Mouse (Mus musculus): ENCODE results near the gene Ankrd23. TPM values are rescaled to one million over a fixed set of nuclear protein-coding genes. Genes with fewer than 3 reads are reported as not detected.

Gene Ankrd23
- polyA plus RNA-seq, 1 experiment from 2014 or later = 12.0 TPM

Small RNA genes lying within 50 kb of the gene (microRNA-seq; reads per million reads assigned to microRNA genes)
- not detected for gene Gm47280 (ENCODE audit: borderline number of aligned reads)

Other genes starting within 250 kb of the Ankrd23 start
- 34.9 and 35.4 TPM in 2 replicates for gene Arid5a, start 229.2 kb downstream of the Ankrd23 start, polyA plus RNA-seq (2015; fragmentation: Nextera tagmentation; extraction: Ambion mirVana)
- 26.0 and 29.4 TPM in 2 replicates for gene Kansl3, start 167.7 kb downstream of the Ankrd23 start, polyA plus RNA-seq (2015; fragmentation: Nextera tagmentation; extraction: Ambion mirVana)
- 0.49 and 0.61 TPM in 2 replicates for gene Fer1l5, start 164.6 kb downstream of the Ankrd23 start, polyA plus RNA-seq (2015; fragmentation: Nextera tagmentation; extraction: Ambion mirVana)
- 51.3 and 52.1 TPM in 2 replicates for gene Lman2l, start 91.6 kb downstream of the Ankrd23 start, polyA plus RNA-seq (2015; fragmentation: Nextera tagmentation; extraction: Ambion mirVana)
- 12.3 and 13.7 TPM in 2 replicates for gene Cnnm4, start 65.3 kb downstream of the Ankrd23 start, polyA plus RNA-seq (2015; fragmentation: Nextera tagmentation; extraction: Ambion mirVana)
- gene Cnnm3, start 25.0 kb downstream of the Ankrd23 start, polyA plus RNA-seq (2015; fragmentation: Nextera tagmentation; extraction: Ambion mirVana) = 3.3 and 3.8 TPM in 2 replicates
- gene Gm42417, start 2.5 kb upstream of the Ankrd23 start, polyA plus RNA-seq (2015; fragmentation: Nextera tagmentation; extraction: Ambion mirVana) = 0.26 and 0.60 TPM in 2 replicates
- gene Ankrd39, start 10.6 kb upstream of the Ankrd23 start, polyA plus RNA-seq (2015; fragmentation: Nextera tagmentation; extraction: Ambion mirVana) = 20.0 and 22.7 TPM in 2 replicates
- 5.5 and 6.0 TPM in 2 replicates for gene Sema4c, start 21.5 kb upstream of the Ankrd23 start, polyA plus RNA-seq (2015; fragmentation: Nextera tagmentation; extraction: Ambion mirVana)
- 0.52 and 1.7 TPM in 2 replicates for gene Fam178b, start 146.3 kb upstream of the Ankrd23 start, polyA plus RNA-seq (2015; fragmentation: Nextera tagmentation; extraction: Ambion mirVana)
- gene Cox5b, start 154.6 kb upstream of the Ankrd23 start, polyA plus RNA-seq (2015; fragmentation: Nextera tagmentation; extraction: Ambion mirVana) = 679 and 701 TPM in 2 replicates
- gene 4933424G06Rik, start 173.3 kb upstream of the Ankrd23 start, polyA plus RNA-seq (2015; fragmentation: Nextera tagmentation; extraction: Ambion mirVana) = 0.13 TPM in 1 of 2 replicates, not detected in the other
- gene Actr1b, start 177.5 kb upstream of the Ankrd23 start, polyA plus RNA-seq (2015; fragmentation: Nextera tagmentation; extraction: Ambion mirVana) = 59.3 and 62.0 TPM in 2 replicates
- 118 and 123 TPM in 2 replicates for gene Zap70, start 224.9 kb upstream of the Ankrd23 start, polyA plus RNA-seq (2015; fragmentation: Nextera tagmentation; extraction: Ambion mirVana)